Mouse (Mus musculus): ENCODE measurements around the gene AI467606.
A peak's percentile ranks its signal among the peaks of the same experiment; 100 is the strongest.

The AI467606 gene

GRCm38 (mm10) chr7:127129638-127130037, 38.5 kb downstream of the AI467606 start:
- peak; percentile 31 to 53 for DNase-seq

GRCm38 (mm10) chr7:127133125-127133524, 42.0 kb downstream of the AI467606 start:
- no peak for DNase-seq

GRCm38 (mm10) chr7:127134821-127135447, 43.8 kb downstream of the AI467606 start:
- DNase-seq, result no peak

GRCm38 (mm10) chr7:127136181-127137071, 45.3 kb downstream of the AI467606 start:
- DNase-seq, result no peak

- DNase-seq, result no peak
These were observed 46.3 kb downstream of the AI467606 start, which contains the start of gene Spn for GRCm38 (mm10) chr7:127137262-127138017. Gene Spn (minus strand): TSS chr7:127137823.

GRCm38 (mm10) chr7:127139100-127139499, 47.9 kb downstream of the AI467606 start:
- DNase-seq, result no peak

GRCm38 (mm10) chr7:127139562-127139961, 48.4 kb downstream of the AI467606 start:
- DNase-seq, result no peak

- DNase-seq, result no peak
These were observed 49.7 kb downstream of the AI467606 start for GRCm38 (mm10) chr7:127140623-127141404.

- DNase-seq, result no peak
These were observed 51.1 kb downstream of the AI467606 start for GRCm38 (mm10) chr7:127142214-127142613.

- DNase-seq, result no peak
These were observed 51.5 kb downstream of the AI467606 start for GRCm38 (mm10) chr7:127142666-127143065.
